Mouse (Mus musculus) left cerebral cortex, adult 8-10 months (tissue): ENCODE data around the gene Tcam1. TPM values are rescaled to one million over a fixed set of nuclear protein-coding genes. Genes with fewer than 3 reads are reported as not detected.

Experiments used
- DNase-seq, 2 experiments: peaks; one replicate each; pipeline ENCODE4 v3.0.0; 2022; ENCODE audit warnings: low spot score in 2 of 2
- total RNA-seq, 4 experiments: library from RNA; stranded (reverse); gene quantifications; 2 replicates each; pipeline ENCODE4 v1.2.4; 2022

Gene Tcam1
- total RNA-seq, 4 experiments from 2014 or later = 0.14 to 0.17 (median 0.16) TPM; not detected in 1

DNA sequence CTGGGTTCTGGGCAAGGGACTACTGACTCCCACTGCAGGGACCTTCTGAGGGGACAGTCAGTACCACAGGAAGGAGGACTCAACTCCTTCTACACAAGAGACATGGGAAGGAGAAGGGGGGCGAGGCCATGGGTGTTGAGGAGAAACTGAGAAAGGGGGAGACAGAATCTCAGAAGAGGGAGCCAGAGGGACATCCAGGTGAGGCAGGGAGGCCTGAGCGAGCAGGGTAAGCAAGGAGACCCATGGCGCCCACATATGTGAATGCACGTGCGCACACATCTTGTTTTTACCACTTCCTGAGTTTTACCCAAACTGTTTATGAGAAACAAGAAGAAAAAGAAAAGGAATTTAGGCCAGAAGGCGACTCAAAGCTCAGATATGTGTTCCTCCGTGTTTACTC is 41.3 kb downstream of the Tcam1 start:
- DNase-seq = no peak

DNA sequence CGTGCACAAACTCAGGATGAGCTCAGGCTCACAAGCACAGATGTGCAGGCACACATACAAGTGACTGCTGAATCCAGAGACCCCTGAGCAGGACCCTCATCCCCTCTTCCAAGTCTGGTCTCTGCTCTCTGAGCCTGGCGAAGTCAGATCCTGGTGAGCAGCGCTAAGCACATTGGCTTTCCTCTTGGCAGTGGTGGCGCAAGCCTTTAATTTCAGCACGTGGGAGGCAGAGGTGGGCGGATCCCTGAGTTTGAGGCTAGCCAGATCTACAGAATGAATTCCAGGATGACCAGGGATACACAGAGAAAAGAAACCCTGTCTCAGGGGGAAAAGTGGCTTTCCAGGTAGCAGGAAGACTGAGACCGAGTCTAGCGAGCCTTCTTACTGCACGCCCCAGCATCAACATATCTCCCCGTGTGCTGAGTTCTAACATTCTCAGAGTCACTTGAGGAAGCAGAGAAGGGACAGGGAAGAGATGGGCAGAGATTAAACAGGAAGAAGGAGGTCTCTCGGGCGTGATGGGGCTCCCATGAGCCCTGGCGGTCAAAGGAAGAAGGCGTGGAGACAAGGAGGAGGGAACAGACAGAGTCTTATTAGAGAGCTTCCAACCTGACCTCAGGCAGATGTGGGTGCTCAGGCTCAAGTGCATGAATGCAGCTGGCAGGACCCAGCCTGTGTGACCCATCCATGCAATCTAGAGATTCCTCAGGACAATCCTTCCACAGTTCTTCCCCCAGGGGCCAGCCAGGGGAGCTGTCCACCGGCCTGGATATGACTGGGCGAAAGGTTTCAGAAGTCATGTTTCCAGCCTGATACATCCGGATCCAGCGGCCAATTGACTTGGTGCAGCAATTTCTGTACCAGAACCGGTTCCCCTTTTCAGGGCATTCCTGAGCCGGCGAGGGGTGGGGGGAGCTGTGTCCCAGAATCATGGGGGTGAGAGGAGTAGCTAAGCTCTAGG is 42.2 kb downstream of the Tcam1 start:
- DNase-seq = no peak

DNA sequence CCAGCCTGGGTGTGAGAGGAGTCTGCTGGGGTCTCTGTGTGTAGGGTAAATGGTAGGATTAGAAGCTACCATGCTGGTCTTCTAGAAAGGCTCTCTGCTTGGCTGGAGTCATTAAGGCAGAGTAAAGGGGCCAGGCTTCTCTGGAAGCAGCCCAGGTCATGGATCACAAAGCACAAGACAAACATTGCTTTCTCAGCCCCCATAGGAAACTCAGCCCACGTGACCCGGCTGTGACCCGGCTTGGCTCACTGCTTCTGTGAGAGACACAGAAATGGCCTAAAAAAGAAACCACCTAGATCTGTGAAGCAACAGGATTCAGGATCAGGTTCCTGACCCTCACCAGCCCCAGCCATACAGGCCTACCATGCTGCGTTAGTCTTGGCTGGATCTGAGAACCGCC is 48.4 kb downstream of the Tcam1 start:
- DNase-seq = no peak

DNA sequence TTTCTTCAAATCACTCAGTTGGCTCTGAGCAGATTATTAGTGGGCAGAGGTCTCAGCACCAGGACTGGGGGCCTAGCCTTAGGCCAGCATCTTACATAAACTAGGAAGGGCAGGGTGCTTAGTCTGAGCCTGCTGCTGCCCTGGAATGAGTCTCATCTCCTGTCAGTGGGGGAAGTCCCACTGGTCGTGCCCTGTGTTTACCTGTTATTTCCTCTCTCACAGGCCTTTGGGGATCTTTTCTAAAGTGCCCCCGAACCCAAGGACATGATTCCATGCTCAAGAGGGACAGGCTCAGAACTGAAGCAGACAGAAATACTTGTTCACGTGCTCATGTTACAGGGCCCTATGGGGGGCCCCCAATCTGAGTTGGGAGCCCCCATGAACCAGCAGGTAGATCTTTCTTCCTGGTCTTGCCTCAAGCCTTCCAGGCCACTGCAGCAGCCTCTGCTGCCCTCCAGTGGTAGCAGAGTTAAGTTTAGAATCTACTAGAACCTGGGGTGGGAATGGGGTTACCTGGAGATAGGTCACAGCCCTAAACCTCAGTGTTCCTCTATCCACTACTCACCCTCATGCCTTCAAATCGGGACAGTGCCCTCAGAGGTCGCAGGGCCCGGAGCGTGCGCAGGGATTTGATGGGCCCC is 49.2 kb downstream of the Tcam1 start:
- DNase-seq = peak in 1 of 2 experiments; percentile 12

DNA sequence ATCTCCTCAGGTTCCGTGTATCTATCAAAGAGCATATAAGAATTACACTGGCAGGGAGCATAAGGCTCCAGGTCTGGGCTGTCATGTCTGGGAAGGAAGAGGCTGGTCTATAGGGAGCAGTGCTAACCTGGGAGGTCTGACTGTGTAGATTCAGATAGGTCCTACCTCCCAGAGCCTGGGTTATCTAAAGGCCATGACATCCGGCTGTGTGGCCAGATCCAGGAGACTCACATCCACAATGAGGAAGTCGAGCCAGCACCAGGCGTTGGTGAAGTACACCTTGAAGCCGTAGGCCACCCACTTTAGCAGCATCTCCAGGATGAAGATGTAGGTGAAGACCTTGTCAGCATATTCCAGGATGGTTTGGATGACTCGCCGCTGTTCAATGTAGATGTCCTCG is 50.0 kb downstream of the Tcam1 start:
- no peak for DNase-seq

DNA sequence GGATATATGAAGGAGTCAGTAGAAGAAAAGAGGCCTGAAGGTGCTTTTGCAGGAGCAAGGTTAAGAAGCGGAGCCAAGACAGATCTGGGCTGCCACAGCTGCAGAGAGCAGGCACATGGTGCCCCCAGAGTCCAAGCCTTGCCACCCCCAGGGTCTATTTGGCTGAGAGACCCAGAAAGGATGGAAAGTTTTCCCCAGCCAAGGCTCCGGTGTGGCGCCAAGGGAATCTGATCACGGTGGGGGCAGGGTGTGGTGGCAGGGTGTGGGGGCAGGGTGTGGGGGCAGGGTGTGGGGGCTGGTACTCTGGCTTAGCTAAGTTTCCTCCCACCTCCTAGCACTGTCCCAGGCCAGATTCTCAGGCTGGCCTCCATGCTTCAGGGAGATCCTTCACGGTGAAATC is 52.0 kb downstream of the Tcam1 start:
- DNase-seq = no peak

DNA sequence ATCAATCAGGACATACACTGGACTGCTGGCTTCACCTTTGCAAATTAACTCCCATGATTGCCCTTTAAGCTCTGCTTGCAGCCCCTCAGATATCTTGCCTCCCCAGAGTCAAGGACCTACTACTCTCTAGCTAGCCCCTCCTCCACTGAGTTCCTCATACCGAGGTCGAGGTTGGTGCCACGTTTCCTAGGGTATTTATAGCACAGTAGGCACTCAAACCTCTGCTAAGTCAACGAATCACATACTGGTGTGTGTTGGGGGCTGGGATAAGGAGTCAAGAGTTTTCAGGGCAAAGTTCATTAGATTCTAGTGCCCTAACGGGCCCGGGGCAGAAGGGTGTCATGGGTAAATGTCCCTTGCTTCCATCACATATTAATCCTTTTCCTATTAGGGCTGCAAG is 52.7 kb downstream of the Tcam1 start:
- no peak for DNase-seq

DNA sequence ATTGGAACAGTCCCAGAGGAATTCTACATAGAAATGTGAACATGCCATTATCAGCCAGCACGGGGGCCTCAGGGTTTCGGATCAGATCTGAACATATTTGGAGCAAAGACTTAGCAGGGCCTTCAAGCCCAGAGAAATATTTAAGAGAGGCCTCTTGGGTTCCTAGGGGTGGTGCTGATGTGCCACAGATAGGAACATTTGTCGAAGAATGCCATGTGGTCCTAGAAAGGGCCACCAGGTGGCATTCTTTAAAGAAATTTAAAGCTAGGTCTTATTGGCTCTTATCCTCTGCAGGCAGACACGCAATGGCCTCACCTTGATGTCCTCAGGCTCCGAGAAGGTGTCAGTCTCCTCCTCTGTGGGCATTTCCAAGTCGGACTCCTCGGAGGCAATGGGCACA is 53.2 kb downstream of the Tcam1 start:
- DNase-seq = no peak

DNA sequence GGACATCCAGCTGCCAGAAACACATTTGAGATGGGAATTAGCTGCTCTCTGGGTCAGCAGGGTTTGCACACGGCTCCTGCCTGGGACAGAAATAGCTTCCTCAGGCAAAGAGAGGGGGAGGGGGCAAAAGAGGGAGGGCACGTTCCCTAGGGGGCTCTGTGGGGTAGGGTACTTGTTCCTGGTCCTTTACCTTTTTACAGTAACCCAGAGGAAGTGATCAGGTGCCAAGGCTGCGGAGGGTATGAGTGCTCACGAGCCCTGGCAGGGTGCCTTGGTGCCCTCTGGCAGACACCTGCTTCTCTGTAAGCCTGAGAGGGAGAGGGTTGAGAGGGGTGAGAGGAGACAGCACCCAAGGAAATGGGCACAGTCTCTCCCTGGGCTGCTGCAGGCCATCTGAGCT is 56.0 kb downstream of the Tcam1 start:
- no peak for DNase-seq

DNA sequence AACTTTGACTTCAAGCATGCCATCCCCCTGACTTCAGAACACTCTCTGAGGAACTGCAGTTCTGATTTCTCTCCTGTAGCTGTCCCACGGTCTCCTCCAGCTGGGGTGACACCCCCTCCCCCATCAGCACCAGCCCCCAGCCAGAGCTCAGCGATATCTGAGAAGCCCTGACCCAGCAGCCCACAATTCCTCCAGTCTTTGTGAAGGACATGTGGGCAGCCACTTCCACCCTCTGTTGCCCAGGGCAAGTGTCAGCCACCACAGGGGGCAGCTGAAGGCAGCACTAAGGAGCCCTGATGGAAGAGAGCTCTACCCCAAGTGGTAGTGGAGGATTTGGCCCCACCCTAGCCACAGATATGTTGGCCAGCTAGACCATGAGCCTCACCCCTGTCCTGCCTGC is 57.6 kb downstream of the Tcam1 start:
- no peak for DNase-seq

DNA sequence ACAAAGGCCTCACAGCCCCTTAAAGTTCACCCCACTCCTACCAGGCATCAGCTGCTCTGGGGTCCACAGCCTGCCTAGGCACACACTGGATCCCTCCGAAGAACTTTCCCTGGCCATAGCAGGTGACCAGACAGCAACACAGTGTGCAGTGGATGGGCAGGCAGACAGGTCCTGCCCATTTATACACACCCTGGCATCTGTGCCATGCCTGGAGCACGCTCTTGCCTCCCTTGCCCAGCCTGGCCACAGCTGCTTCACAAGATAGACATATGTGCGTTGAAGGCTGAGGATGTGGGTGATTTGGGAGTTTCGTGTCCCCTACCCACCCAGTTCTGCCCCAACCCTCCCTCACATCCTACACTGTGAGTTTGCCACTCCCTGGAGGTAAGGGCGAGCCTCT is 61.6 kb downstream of the Tcam1 start:
- no peak for DNase-seq

Other genes starting within 250 kb of the Tcam1 start
- gene Dcaf7, start 239.8 kb upstream of the Tcam1 start, total RNA-seq = 100 to 1,000 TPM; 126 to 137 (median 132) TPM
- 10 to 100 TPM; 16.1 to 18.2 (median 17.2) TPM for gene Taco1, start 210.6 kb upstream of the Tcam1 start, total RNA-seq
- 10 to 100 TPM; 28.2 to 31.8 (median 28.7) TPM for gene Map3k3, start 192.1 kb upstream of the Tcam1 start, total RNA-seq
- gene Gm10840, start 115.8 kb upstream of the Tcam1 start, total RNA-seq = 1 to 10 TPM in 1 of 4 experiments, not detected in 3; 1.7 TPM
- 10 to 100 TPM; 79.3 to 90.2 (median 86.9) TPM for gene Limd2, start 115.8 kb upstream of the Tcam1 start, total RNA-seq
- gene Strada, start 74.5 kb upstream of the Tcam1 start, total RNA-seq = 10 to 100 TPM; 29.0 to 34.0 (median 30.3) TPM
- gene Ccdc47, start 60.3 kb upstream of the Tcam1 start, total RNA-seq = 10 to 100 TPM; 83.3 to 93.9 (median 86.2) TPM
- gene Ddx42, start 59.7 kb upstream of the Tcam1 start, total RNA-seq = 10 to 100 TPM; 64.8 to 69.6 (median 68.7) TPM
- 10 to 100 TPM; 24.2 to 34.4 (median 29.6) TPM for gene Ftsj3, start 20.6 kb upstream of the Tcam1 start, total RNA-seq
- gene Psmc5, start 20.5 kb upstream of the Tcam1 start, total RNA-seq = 100 to 1,000 TPM; 185 to 217 (median 197) TPM
- gene Smarcd2, start 3.7 kb upstream of the Tcam1 start, total RNA-seq = 10 to 100 TPM; 12.2 to 20.5 (median 19.4) TPM
- gene Gh, start 25.2 kb downstream of the Tcam1 start, total RNA-seq = 10 to 100 TPM in 1 of 4 experiments, 1 to 10 TPM in 1, not detected in 2; 1.1 to 16.8 TPM
- gene Cd79b, start 38.1 kb downstream of the Tcam1 start, total RNA-seq = under 1 TPM in 2 of 4 experiments, not detected in 2; 0.26 to 0.93 TPM
- under 1 TPM in 3 of 4 experiments, not detected in 1; 0.04 to 0.43 (median 0.11) TPM for gene Scn4a, start 76.6 kb downstream of the Tcam1 start, total RNA-seq
- not detected for gene Prr29, start 88.8 kb downstream of the Tcam1 start, total RNA-seq
- 1 to 10 TPM; 2.0 to 2.3 (median 2.2) TPM for gene Icam2, start 111.4 kb downstream of the Tcam1 start, total RNA-seq
- gene Ern1, start 211.2 kb downstream of the Tcam1 start, total RNA-seq = 10 to 100 TPM in 1 of 4 experiments, 1 to 10 TPM in 3; 8.2 to 10.5 (median 9.2) TPM